Mouse (Mus musculus): ENCODE results near the gene Cnnm3.

- TF ChIP-seq CHD2 (IDR thresholded peaks at IDR 0.05; ENCODE audit: low read length) (no peak), EP300 (IDR thresholded peaks at IDR 0.05; ENCODE audit: low read depth in 1 of 2, low read length in 2 of 2) (no peak)
These were observed 33.3 kb upstream of the Cnnm3 start for GRCm38 (mm10) chr1:36478343-36478795.

Measured in MEL (cell line).